7 mouse cellular contexts compared by ENCODE assay signal in genomic region chr5:142071322-142071721, GRCm38 (mm10).
"Had no signal": no experiment of that assay in that cellular context is flagged by ENCODE, and none has a peak within 500 bp of the region (broad histone marks: within the 10 kb centered on the region; RNA-seq: fewer than 3 reads in every experiment).

No protein-coding gene starts in this region.

- DNase-seq: kidney, postnatal 25 days; layer of hippocampus, postnatal 36 days; lung, adult 2 months; lung, postnatal 36 days; right cerebral cortex, postnatal 14 days; thymus, adult 2 months; thymus, postnatal 36 days had no signal
